16 mouse cellular contexts compared by ENCODE assay signal in the genomic region with DNA sequence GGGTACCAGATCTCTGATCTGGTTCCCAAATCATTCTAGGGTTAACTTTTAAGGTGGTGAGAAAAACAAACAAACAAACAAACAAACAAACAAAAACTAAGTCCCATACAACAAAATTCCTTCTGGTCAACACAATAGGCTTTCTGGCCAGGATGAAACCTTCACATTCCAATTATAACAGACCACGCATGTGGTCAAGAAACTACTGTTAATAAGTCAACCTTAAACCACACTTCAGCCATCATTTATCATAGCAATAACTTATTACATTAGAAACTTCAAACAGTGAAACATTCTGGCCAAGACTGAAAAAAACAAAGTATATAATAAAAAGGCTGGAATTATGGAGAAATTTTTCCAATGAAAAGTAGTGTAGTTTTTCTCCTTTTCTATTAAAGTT.
"Had no signal": no experiment of that assay in that cellular context is flagged by ENCODE, and none has a peak within 500 bp of the region (broad histone marks: within the 10 kb centered on the region; RNA-seq: fewer than 3 reads in every experiment).

No protein-coding gene starts in this region.

- H3K36me3 ChIP-seq: neural tube, embryonic 13.5 days; neural tube, embryonic 15.5 days; stomach, embryonic 15.5 days had no signal

- H3K4me1 ChIP-seq: neural tube, embryonic 13.5 days; neural tube, embryonic 15.5 days; stomach, embryonic 15.5 days had no signal

- H3K27me3 ChIP-seq: neural tube, embryonic 13.5 days; neural tube, embryonic 15.5 days; stomach, embryonic 15.5 days had no signal

- H3K27ac ChIP-seq: neural tube, embryonic 13.5 days; neural tube, embryonic 15.5 days; stomach, embryonic 15.5 days; stomach, postnatal 0 days had no signal

- H3K4me3 ChIP-seq: neural tube, embryonic 13.5 days; neural tube, embryonic 15.5 days; stomach, embryonic 15.5 days had no signal

- DNase-seq: retina, postnatal 1 day; right cerebral cortex, adult 18-20 months; right cerebral cortex, postnatal 14 days; right cerebral cortex, postnatal 25 days; right cerebral cortex, postnatal 4 days; spleen, adult 18-20 months; thymus, adult 18-20 months; thymus, adult 2 months; thymus, postnatal 14 days; thymus, postnatal 25 days; thymus, postnatal 36 days; thymus, postnatal 4 days had no signal
